Mouse (Mus musculus) neural tube, embryonic 15.5 days (tissue): Measurements from ENCODE around the gene Gal3st3. TPM values are rescaled to one million over a fixed set of nuclear protein-coding genes. Genes with fewer than 3 reads are reported as not detected.
A peak's percentile ranks its signal among the peaks of the same experiment; 100 is the strongest.

Source experiments
- ATAC-seq: fragments of 200-750 bp; cut with Nextera tagmentation; 2 replicates; pipeline ENCODE4 v1.8.0; 2017; ENCODE audit warnings: mild to moderate bottlenecking, moderate TSS enrichment, moderate library complexity; ENCODE audit not compliant: low FRiP score
- H3K27ac ChIP-seq: fragments of 300-500 bp; sonication (generic); replicated peaks from 2 replicates; pipeline ENCODE4 v1.5.1; 2015; ENCODE audit warnings: mild to moderate bottlenecking, inconsistent platforms
- H3K27me3 ChIP-seq: fragments of 300-500 bp; sonication (generic); replicated peaks from 2 replicates; pipeline ENCODE4 v1.6.1; 2015; ENCODE audit warnings: inconsistent platforms
- H3K36me3 ChIP-seq: fragments of 300-500 bp; sonication (generic); 2 replicates; pipeline ENCODE4 v1.6.1; 2015; ENCODE audit warnings: inconsistent platforms
- H3K4me1 ChIP-seq: fragments of 300-500 bp; sonication (generic); 2 replicates; pipeline ENCODE4 v1.6.1; 2015; ENCODE audit warnings: inconsistent platforms
- H3K4me2 ChIP-seq: fragments of 300-500 bp; sonication (generic); 2 replicates; pipeline ENCODE4 v1.6.1; 2015; ENCODE audit warnings: inconsistent platforms, mild to moderate bottlenecking, moderate library complexity
- H3K4me3 ChIP-seq: fragments of 300-500 bp; sonication (generic); replicated peaks from 2 replicates; pipeline ENCODE4 v1.5.1; 2015; ENCODE audit warnings: mild to moderate bottlenecking, inconsistent platforms
- H3K9ac ChIP-seq: fragments of 300-500 bp; sonication (generic); replicated peaks from 2 replicates; pipeline ENCODE4 v1.6.1; 2015; ENCODE audit warnings: mild to moderate bottlenecking, inconsistent platforms
- H3K9me3 ChIP-seq: fragments of 300-500 bp; sonication (generic); replicated peaks from 2 replicates; pipeline ENCODE4 v1.6.1; 2016; ENCODE audit warnings: inconsistent platforms
- WGBS: fragments of 180-500 bp; shearing (Covaris S2); methylation state at CpG from one replicate; pipeline ENCODE4 v1.1.7; 2015; ENCODE audit warnings: mixed read lengths; 5-methylcytosine and 5-hydroxymethylcytosine counted together
- polyA plus RNA-seq: library from polyadenylated mRNA; unstranded; fragments of >200 nt; fragmentation: Nextera tagmentation; extraction: Ambion mirVana; gene quantifications from 2 replicates; pipeline ENCODE4 v1.2.1, GENCODE M21; 2015

Gene Gal3st3
- 37.8 and 42.0 TPM in 2 replicates for polyA plus RNA-seq

GRCm38 (mm10) chr19:5297903-5298800 is at the start of gene Gal3st3:
TSS of gene Gal3st3 (plus strand) at chr19:5298331.
- peaks cover under 1% of the 10 kb centered on the region for H3K36me3 ChIP-seq
- H3K4me2 ChIP-seq = peak within 1 kb of the TSS; percentile 75
- H3K4me3 ChIP-seq = peak within 1 kb of the TSS; percentile 66
- WGBS = 5% methylated on average over 31 of the region's 32 CpGs
- peak within 1 kb of the TSS; percentile 86 for H3K27ac ChIP-seq
- no peaks in the 10 kb centered on the region for H3K27me3 ChIP-seq
- ATAC-seq = peak; percentile 65
- H3K4me1 ChIP-seq = peaks cover 63% of the 10 kb centered on the region
- no peaks in the 10 kb centered on the region for H3K9me3 ChIP-seq
- H3K9ac ChIP-seq = peak within 1 kb of the TSS; percentile 87

GRCm38 (mm10) chr19:5257140-5257539 is 41.0 kb upstream of the Gal3st3 start:
- no peak overlapping the region for H3K4me3 ChIP-seq
- H3K4me2 ChIP-seq = no peak overlapping the region
- ATAC-seq = no peak
- no peaks in the 10 kb centered on the region for H3K27me3 ChIP-seq
- H3K9me3 ChIP-seq = no peaks in the 10 kb centered on the region
- H3K36me3 ChIP-seq = no peaks in the 10 kb centered on the region
- H3K9ac ChIP-seq = no peak overlapping the region
- no peaks in the 10 kb centered on the region for H3K4me1 ChIP-seq
- WGBS = 57% methylated on average over 3 of the region's 3 CpGs
- H3K27ac ChIP-seq = no peak overlapping the region

- no peak for ATAC-seq
- H3K27ac ChIP-seq = no peak overlapping the region
- H3K4me3 ChIP-seq = no peak overlapping the region
- peaks cover 29% of the 10 kb centered on the region for H3K4me1 ChIP-seq
- 97% methylated on average over 5 of the region's 5 CpGs for WGBS
- H3K36me3 ChIP-seq = no peaks in the 10 kb centered on the region
- H3K4me2 ChIP-seq = no peak overlapping the region
- no peaks in the 10 kb centered on the region for H3K9me3 ChIP-seq
- H3K27me3 ChIP-seq = no peaks in the 10 kb centered on the region
- H3K9ac ChIP-seq = no peak overlapping the region
Observed at GRCm38 (mm10) chr19:5267015-5267414, 31.1 kb upstream of the Gal3st3 start.

GRCm38 (mm10) chr19:5268017-5268416 is 30.1 kb upstream of the Gal3st3 start:
- ATAC-seq = no peak
- H3K9ac ChIP-seq = no peak overlapping the region
- no peak overlapping the region for H3K4me3 ChIP-seq
- peaks cover 32% of the 10 kb centered on the region for H3K4me1 ChIP-seq
- H3K36me3 ChIP-seq = no peaks in the 10 kb centered on the region
- H3K27ac ChIP-seq = no peak overlapping the region
- H3K9me3 ChIP-seq = no peaks in the 10 kb centered on the region
- no peak overlapping the region for H3K4me2 ChIP-seq
- H3K27me3 ChIP-seq = no peaks in the 10 kb centered on the region

GRCm38 (mm10) chr19:5268875-5269274 is 29.3 kb upstream of the Gal3st3 start:
- Histone ChIP-seq H3K4me2 (no peak overlapping the region), H3K27me3 (no peaks in the 10 kb centered on the region), H3K9ac (no peak overlapping the region), H3K9me3 (no peaks in the 10 kb centered on the region), H3K27ac (no peak overlapping the region), H3K4me3 (no peak overlapping the region), H3K36me3 (peaks cover under 1% of the 10 kb centered on the region; the same call in 1 of the 2 replicates), H3K4me1 (peaks cover 40% of the 10 kb centered on the region)
- 95% methylated on average over 3 of the region's 3 CpGs for WGBS
- ATAC-seq = no peak

- WGBS = 86% methylated on average over 5 of the region's 5 CpGs
- no peaks in the 10 kb centered on the region for H3K9me3 ChIP-seq
- no peak overlapping the region for H3K9ac ChIP-seq
- no peak overlapping the region for H3K4me3 ChIP-seq
- no peaks in the 10 kb centered on the region for H3K27me3 ChIP-seq
- peaks cover 6% of the 10 kb centered on the region for H3K36me3 ChIP-seq
- no peak overlapping the region for H3K4me2 ChIP-seq
- ATAC-seq = no peak
- peaks cover 45% of the 10 kb centered on the region for H3K4me1 ChIP-seq
- H3K27ac ChIP-seq = no peak overlapping the region
Observed at GRCm38 (mm10) chr19:5269392-5269791, 28.7 kb upstream of the Gal3st3 start.

GRCm38 (mm10) chr19:5271430-5271829 is 26.7 kb upstream of the Gal3st3 start:
- WGBS = 65% methylated on average over 1 of the region's 1 CpGs
- no peak overlapping the region for H3K27ac ChIP-seq
- ATAC-seq = no peak
- H3K27me3 ChIP-seq = no peaks in the 10 kb centered on the region
- peaks cover 45% of the 10 kb centered on the region for H3K4me1 ChIP-seq
- H3K9ac ChIP-seq = no peak overlapping the region; the same call in 1 of the 2 replicates
- peak overlapping the region; percentile 92 for H3K4me3 ChIP-seq
- peak overlapping the region; percentile 80 for H3K4me2 ChIP-seq
- no peaks in the 10 kb centered on the region for H3K9me3 ChIP-seq
- H3K36me3 ChIP-seq = peaks cover 24% of the 10 kb centered on the region

GRCm38 (mm10) chr19:5272326-5272795 is 25.8 kb upstream of the Gal3st3 start:
- peaks cover 29% of the 10 kb centered on the region for H3K36me3 ChIP-seq
- peak overlapping the region; percentile 94 for H3K27ac ChIP-seq
- peak; percentile 64 for ATAC-seq
- H3K4me2 ChIP-seq = peak overlapping the region; percentile 80
- under 1% methylated on average over 25 of the region's 30 CpGs for WGBS
- H3K4me3 ChIP-seq = peak overlapping the region; percentile 92
- peak overlapping the region; percentile 81 for H3K9ac ChIP-seq
- peaks cover 45% of the 10 kb centered on the region for H3K4me1 ChIP-seq
- no peaks in the 10 kb centered on the region for H3K27me3 ChIP-seq
- H3K9me3 ChIP-seq = no peaks in the 10 kb centered on the region

- peak within 1 kb of the TSS; percentile 81 for H3K9ac ChIP-seq
- no peaks in the 10 kb centered on the region for H3K9me3 ChIP-seq
- peak within 1 kb of the TSS; percentile 80 for H3K4me2 ChIP-seq
- peak within 1 kb of the TSS; percentile 94 for H3K27ac ChIP-seq
- H3K36me3 ChIP-seq = peaks cover 36% of the 10 kb centered on the region
- no peaks in the 10 kb centered on the region for H3K27me3 ChIP-seq
- H3K4me3 ChIP-seq = peak within 1 kb of the TSS; percentile 92
- WGBS = under 1% methylated on average over 63 of the region's 97 CpGs
- peak; percentile 92 for ATAC-seq
- peaks cover 45% of the 10 kb centered on the region for H3K4me1 ChIP-seq
Observed at GRCm38 (mm10) chr19:5272801-5273733, 25.1 kb upstream of the Gal3st3 start, which contains the start of gene Pacs1. TSS of gene Pacs1 (minus strand) at chr19:5273119.

GRCm38 (mm10) chr19:5273916-5274315 is 24.2 kb upstream of the Gal3st3 start:
- H3K4me1 ChIP-seq = peaks cover 40% of the 10 kb centered on the region
- no peaks in the 10 kb centered on the region for H3K9me3 ChIP-seq
- 82% methylated on average over 4 of the region's 4 CpGs for WGBS
- H3K36me3 ChIP-seq = peaks cover 45% of the 10 kb centered on the region
- peak overlapping the region; percentile 94 for H3K27ac ChIP-seq
- no peak for ATAC-seq
- H3K27me3 ChIP-seq = no peaks in the 10 kb centered on the region
- H3K4me3 ChIP-seq = no peak overlapping the region
- H3K4me2 ChIP-seq = peak overlapping the region; percentile 80; the same call in 1 of the 2 replicates
- no peak overlapping the region for H3K9ac ChIP-seq

GRCm38 (mm10) chr19:5274641-5275040 is 23.5 kb upstream of the Gal3st3 start:
- ATAC-seq = no peak
- Histone ChIP-seq H3K4me2 (no peak overlapping the region), H3K27me3 (no peaks in the 10 kb centered on the region), H3K9ac (no peak overlapping the region), H3K9me3 (no peaks in the 10 kb centered on the region), H3K27ac (peak overlapping the region; percentile 94; the same call in 1 of the 2 replicates), H3K4me1 (peaks cover 36% of the 10 kb centered on the region), H3K4me3 (no peak overlapping the region), H3K36me3 (peaks cover 52% of the 10 kb centered on the region)
- 92% methylated on average over 12 of the region's 13 CpGs for WGBS
